Mouse (Mus musculus): ENCODE data around the gene Ercc5. TPM values are rescaled to one million over a fixed set of nuclear protein-coding genes. Genes with fewer than 3 reads are reported as not detected.

Gene Ercc5
- polyA plus RNA-seq (2015; fragmentation: Nextera tagmentation; extraction: Ambion mirVana), result 18.5 TPM in 2 replicates

GRCm38 (mm10) chr1:44147563-44148381 is at the start of gene Ercc5:
Gene Ercc5 (plus strand): TSS chr1:44147744.

GRCm38 (mm10) chr1:44102259-44102717 is 45.3 kb upstream of the Ercc5 start, which contains the start of gene Tex30:
Gene Tex30 (minus strand): TSS chr1:44102441.

GRCm38 (mm10) chr1:44118239-44119054 is 29.1 kb upstream of the Ercc5 start, which contains the start of the genes Kdelc1 and Bivm:
Gene Kdelc1 (minus strand): TSS chr1:44118808.
Gene Bivm (plus strand): TSS chr1:44118957.

GRCm38 (mm10) chr1:44218876-44219275 is 71.3 kb downstream of the Ercc5 start, which contains the start of gene Mettl21e:
Gene Mettl21e (minus strand): TSS chr1:44218961.

Other genes starting within 250 kb of the Ercc5 start
- gene Tpp2, start 214.1 kb upstream of the Ercc5 start, polyA plus RNA-seq (2015; fragmentation: Nextera tagmentation; extraction: Ambion mirVana), result 38.9 and 41.7 TPM in 2 replicates
- gene Mettl21c, start 127.7 kb upstream of the Ercc5 start, polyA plus RNA-seq (2015; fragmentation: Nextera tagmentation; extraction: Ambion mirVana), result 1.1 and 1.2 TPM in 2 replicates
- 0.03 TPM in 1 of 2 replicates, not detected in the other for gene Gm8251, start 85.8 kb upstream of the Ercc5 start, polyA plus RNA-seq (2015; fragmentation: Nextera tagmentation; extraction: Ambion mirVana)
- 36.2 and 38.6 TPM in 2 replicates for gene Tex30, start 45.3 kb upstream of the Ercc5 start, polyA plus RNA-seq (2015; fragmentation: Nextera tagmentation; extraction: Ambion mirVana)
- gene Kdelc1, start 28.9 kb upstream of the Ercc5 start, polyA plus RNA-seq (2015; fragmentation: Nextera tagmentation; extraction: Ambion mirVana), result 19.2 and 19.4 TPM in 2 replicates
- gene Bivm, start 28.8 kb upstream of the Ercc5 start, polyA plus RNA-seq (2015; fragmentation: Nextera tagmentation; extraction: Ambion mirVana), result 19.4 and 19.8 TPM in 2 replicates
- gene Mettl21e, start 71.2 kb downstream of the Ercc5 start, polyA plus RNA-seq (2015; fragmentation: Nextera tagmentation; extraction: Ambion mirVana), result not detected in 2 replicates